Mouse (Mus musculus): ENCODE measurements around the gene Mpg. TPM values are rescaled to one million over a fixed set of nuclear protein-coding genes. Genes with fewer than 3 reads are reported as not detected.

Mpg gene
- polyA plus RNA-seq, 2 experiments, result 9.9 to 17.0 TPM

- Histone ChIP-seq H3K4me2 (ENCODE audit: low read depth) (no peak overlapping the region), H3K27me3 (ENCODE audit: control insufficient read depth, insufficient read depth, low read length) (no peaks in the 10 kb centered on the region), H3K36me3 (replicated peaks; ENCODE audit: control insufficient read depth, insufficient read depth, low read depth) (no peaks in the 10 kb centered on the region), H3K4me1 (replicated peaks; ENCODE audit: control insufficient read depth in 2 of 2, insufficient read depth in 2 of 2, low read length in 1 of 2) (no peaks in the 10 kb centered on the region), H3K9ac (replicated peaks) (no peak overlapping the region), H3K27ac (no peak overlapping the region), H3K9me3 (ENCODE audit: control insufficient read depth, low read length) (no peaks in the 10 kb centered on the region), H3K4me3 (ENCODE audit: insufficient read depth in 1 of 2, low read depth in 2 of 2, low read length in 2 of 2) (no peak overlapping the region)
- TF ChIP-seq EP300 (IDR thresholded peaks at IDR 0.05; ENCODE audit: low read depth) (no peak), CTCF (IDR thresholded peaks at IDR 0.05; ENCODE audit: low read depth) (no peak)
- ATAC-seq (ENCODE audit: insufficient read depth) (no peak), DNase-seq (ENCODE audit: low read depth in 3 of 3, low spot score in 3 of 3) (no peak)
- 73% methylated on average over 13 of the region's 13 CpGs for WGBS (ENCODE audit: insufficient replicate concordance)
Observed at GRCm38 (mm10) chr11:32190603-32191110, 35.6 kb upstream of the Mpg start.

- Histone ChIP-seq H3K4me2 (ENCODE audit: low read depth) (no peak overlapping the region), H3K27ac (no peak overlapping the region), H3K36me3 (replicated peaks; ENCODE audit: control insufficient read depth, insufficient read depth, low read depth) (no peaks in the 10 kb centered on the region), H3K9ac (replicated peaks) (no peak overlapping the region), H3K9me3 (ENCODE audit: control insufficient read depth, low read length) (no peaks in the 10 kb centered on the region), H3K27me3 (ENCODE audit: control insufficient read depth, insufficient read depth, low read length) (no peaks in the 10 kb centered on the region), H3K4me1 (replicated peaks; ENCODE audit: control insufficient read depth in 2 of 2, insufficient read depth in 2 of 2, low read length in 1 of 2) (peaks cover 0 to 6% of the 10 kb centered on the region in 2 experiments; a peak in 2 of 4 replicates), H3K4me3 (ENCODE audit: insufficient read depth in 1 of 2, low read depth in 2 of 2, low read length in 2 of 2) (no peak overlapping the region)
- no peak for ATAC-seq (ENCODE audit: insufficient read depth)
- WGBS (ENCODE audit: insufficient replicate concordance), result 76% methylated on average over 10 of the region's 10 CpGs
- no peak for TF ChIP-seq CTCF (IDR thresholded peaks at IDR 0.05; ENCODE audit: low read depth)
- no peak for TF ChIP-seq EP300 (IDR thresholded peaks at IDR 0.05; ENCODE audit: low read depth)
- no peak for DNase-seq (ENCODE audit: low read depth in 3 of 3, low spot score in 3 of 3)
Observed at GRCm38 (mm10) chr11:32193156-32193555, 33.1 kb upstream of the Mpg start.

- Histone ChIP-seq H3K27ac (no peak overlapping the region), H3K27me3 (ENCODE audit: control insufficient read depth, insufficient read depth, low read length) (no peaks in the 10 kb centered on the region), H3K9me3 (ENCODE audit: control insufficient read depth, low read length) (no peaks in the 10 kb centered on the region), H3K4me1 (replicated peaks; ENCODE audit: control insufficient read depth in 2 of 2, insufficient read depth in 2 of 2, low read length in 1 of 2) (peaks cover 0 to 6% of the 10 kb centered on the region in 2 experiments; a peak in 2 of 4 replicates), H3K36me3 (replicated peaks; ENCODE audit: control insufficient read depth, insufficient read depth, low read depth) (no peaks in the 10 kb centered on the region), H3K4me2 (ENCODE audit: low read depth) (no peak overlapping the region), H3K4me3 (ENCODE audit: insufficient read depth in 1 of 2, low read depth in 2 of 2, low read length in 2 of 2) (no peak overlapping the region), H3K9ac (replicated peaks) (no peak overlapping the region)
- ATAC-seq (ENCODE audit: insufficient read depth) (no peak), DNase-seq (ENCODE audit: low read depth in 3 of 3, low spot score in 3 of 3) (no peak)
- TF ChIP-seq CTCF (IDR thresholded peaks at IDR 0.05; ENCODE audit: low read depth) (no peak), EP300 (IDR thresholded peaks at IDR 0.05; ENCODE audit: low read depth) (no peak)
- 72% methylated on average over 10 of the region's 10 CpGs for WGBS (ENCODE audit: insufficient replicate concordance)
Observed at GRCm38 (mm10) chr11:32194086-32194485, 32.2 kb upstream of the Mpg start.

DNA sequence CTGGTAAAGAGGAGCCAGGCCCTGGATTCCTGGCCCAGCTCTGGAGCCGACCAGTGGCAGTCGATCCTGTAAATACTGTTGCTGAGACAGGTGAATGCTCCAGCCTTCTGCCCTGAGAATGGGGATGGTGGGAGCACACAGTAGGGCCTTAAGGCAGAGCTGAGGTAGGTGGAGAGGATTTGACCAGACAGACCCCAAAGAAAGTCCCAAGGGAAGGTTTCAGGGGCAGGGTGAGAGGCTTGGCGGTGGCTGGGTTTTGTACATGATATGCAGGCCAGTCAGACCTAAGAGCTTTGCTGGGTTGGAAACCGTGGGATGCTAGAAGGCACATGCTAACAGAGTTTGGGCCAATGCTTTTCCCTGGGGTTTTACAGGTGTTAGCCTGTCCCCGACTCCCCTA lies 31.7 kb upstream of the Mpg start:
- Histone ChIP-seq H3K27ac (no peak overlapping the region), H3K9ac (replicated peaks) (no peak overlapping the region), H3K9me3 (ENCODE audit: control insufficient read depth, low read length) (no peaks in the 10 kb centered on the region), H3K4me3 (ENCODE audit: insufficient read depth in 1 of 2, low read depth in 2 of 2, low read length in 2 of 2) (no peak overlapping the region), H3K36me3 (replicated peaks; ENCODE audit: control insufficient read depth, insufficient read depth, low read depth) (no peaks in the 10 kb centered on the region), H3K4me1 (replicated peaks; ENCODE audit: control insufficient read depth in 2 of 2, insufficient read depth in 2 of 2, low read length in 1 of 2) (peaks cover 0 to 9% of the 10 kb centered on the region in 2 experiments; a peak in 2 of 4 replicates), H3K27me3 (ENCODE audit: control insufficient read depth, insufficient read depth, low read length) (no peaks in the 10 kb centered on the region), H3K4me2 (ENCODE audit: low read depth) (no peak overlapping the region)
- ATAC-seq (ENCODE audit: insufficient read depth), result no peak
- 75% methylated on average over 5 of the region's 5 CpGs for WGBS (ENCODE audit: insufficient replicate concordance)
- DNase-seq (ENCODE audit: low read depth in 3 of 3, low spot score in 3 of 3), result no peak
- no peak for TF ChIP-seq EP300 (IDR thresholded peaks at IDR 0.05; ENCODE audit: low read depth)
- TF ChIP-seq CTCF (IDR thresholded peaks at IDR 0.05; ENCODE audit: low read depth), result no peak

GRCm38 (mm10) chr11:32195867-32196540 lies 30.3 kb upstream of the Mpg start:
- H3K4me3 ChIP-seq (ENCODE audit: insufficient read depth in 1 of 2, low read depth in 2 of 2, low read length in 2 of 2), result no peak overlapping the region
- TF ChIP-seq CTCF (IDR thresholded peaks at IDR 0.05; ENCODE audit: low read depth) (no peak), EP300 (IDR thresholded peaks at IDR 0.05; ENCODE audit: low read depth) (no peak)
- H3K9ac ChIP-seq (replicated peaks), result peak overlapping the region; percentile 23; the same call in 1 of the 2 replicates
- ATAC-seq (ENCODE audit: insufficient read depth) (no peak), DNase-seq (ENCODE audit: low read depth in 3 of 3, low spot score in 3 of 3) (no peak)
- no peaks in the 10 kb centered on the region for H3K9me3 ChIP-seq (ENCODE audit: control insufficient read depth, low read length)
- no peaks in the 10 kb centered on the region for H3K27me3 ChIP-seq (ENCODE audit: control insufficient read depth, insufficient read depth, low read length)
- H3K4me1 ChIP-seq (replicated peaks; ENCODE audit: control insufficient read depth in 2 of 2, insufficient read depth in 2 of 2, low read length in 1 of 2), result peaks cover 0 to 18% of the 10 kb centered on the region in 2 experiments; a peak in 2 of 4 replicates
- 9% methylated on average over 11 of the region's 11 CpGs for WGBS (ENCODE audit: insufficient replicate concordance)
- H3K36me3 ChIP-seq (replicated peaks; ENCODE audit: control insufficient read depth, insufficient read depth, low read depth), result no peaks in the 10 kb centered on the region
- H3K4me2 ChIP-seq (ENCODE audit: low read depth), result no peak overlapping the region; the same call in 1 of the 2 replicates
- no peak overlapping the region for H3K27ac ChIP-seq
